Mouse (Mus musculus) midbrain, postnatal 0 days (tissue): ENCODE data around the gene Lrrc3b. TPM values are rescaled to one million over a fixed set of nuclear protein-coding genes. Genes with fewer than 3 reads are reported as not detected.

ENCODE experiments used
- ATAC-seq: fragments of 200-750 bp; cut with Nextera tagmentation; 2 replicates; pipeline ENCODE4 v1.8.0; 2017; ENCODE audit warnings: moderate number of reproducible peaks, mild to moderate bottlenecking, moderate TSS enrichment, moderate library complexity; ENCODE audit not compliant: low FRiP score
- DNase-seq: peaks from one replicate; pipeline ENCODE4 v3.0.0-alpha.2; 2015; ENCODE audit warnings: low spot score
- H3K27ac ChIP-seq: fragments of 300-500 bp; sonication (generic); 2 replicates; pipeline ENCODE4 v1.5.1; 2014; ENCODE audit warnings: low read depth, mild to moderate bottlenecking, low read length, mixed read lengths
- H3K27me3 ChIP-seq: fragments of 300-500 bp; sonication (generic); 2 replicates; pipeline ENCODE4 v1.6.1; 2014; ENCODE audit warnings: low read length, control low read depth, mixed read lengths; ENCODE audit not compliant: insufficient read depth
- H3K36me3 ChIP-seq: fragments of 300-500 bp; sonication (generic); 2 replicates; pipeline ENCODE4 v1.6.1; 2014; ENCODE audit warnings: low read length, control low read depth, mixed read lengths; ENCODE audit not compliant: insufficient read depth
- H3K4me1 ChIP-seq: fragments of 300-500 bp; sonication (generic); 2 replicates; pipeline ENCODE4 v1.6.1; 2014; ENCODE audit warnings: mild to moderate bottlenecking, control low read depth, antibody characterized with exemption, low read length, mixed read lengths; ENCODE audit not compliant: insufficient read depth
- H3K4me2 ChIP-seq: fragments of 300-500 bp; sonication (generic); 2 replicates; pipeline ENCODE4 v1.6.1; 2014; ENCODE audit warnings: low read depth, mild to moderate bottlenecking, low read length, mixed read lengths; ENCODE audit not compliant: poor library complexity, severe bottlenecking
- H3K4me3 ChIP-seq: fragments of 300-500 bp; sonication (generic); 2 replicates; pipeline ENCODE4 v1.5.1; 2014; ENCODE audit warnings: low read depth, mild to moderate bottlenecking, low read length, moderate library complexity
- H3K9ac ChIP-seq: fragments of 300-500 bp; sonication (generic); replicated peaks from 2 replicates; pipeline ENCODE4 v1.6.1; 2014; ENCODE audit warnings: mild to moderate bottlenecking, low read length, moderate library complexity, mixed read lengths; ENCODE audit not compliant: poor library complexity, severe bottlenecking
- H3K9me3 ChIP-seq: fragments of 300-500 bp; sonication (generic); 2 replicates; pipeline ENCODE4 v1.6.1; 2016; ENCODE audit warnings: low read length, control low read depth
- CTCF ChIP-seq: IDR thresholded peaks from 2 replicates; pipeline ENCODE4 v1.5.1; 2016; ENCODE audit warnings: antibody characterized with exemption, mild to moderate bottlenecking
- WGBS: fragments of 180-500 bp; shearing (Covaris S2); extraction: QIAGEN DNeasy Blood & Tissue Kit; methylation state at CpG from one replicate; pipeline ENCODE4 v1.1.7; 2014; 5-methylcytosine and 5-hydroxymethylcytosine counted together
- polyA plus RNA-seq: library from polyadenylated mRNA; unstranded; fragments of >200 nt; fragmentation: Nextera tagmentation; extraction: Ambion mirVana; gene quantifications from 2 replicates; pipeline ENCODE4 v1.2.1, GENCODE M21; 2015
- total RNA-seq: library from RNA; depleted of rRNA; stranded (reverse); fragments of >200 nt; gene quantifications from 2 replicates; pipeline ENCODE4 v1.2.3, GENCODE M21; 2014

Gene Lrrc3b
- total and polyA plus RNA-seq, 2 experiments from 2014 or later: 36.7 to 47.8 TPM

GRCm38 (mm10) chr14:15330155-15330554, 108.6 kb downstream of the Lrrc3b start:
- no peak for DNase-seq
- H3K36me3 ChIP-seq: no peaks in the 10 kb centered on the region
- H3K4me2 ChIP-seq: no peak overlapping the region
- no peak overlapping the region for H3K4me3 ChIP-seq
- no peak for TF ChIP-seq CTCF
- H3K27me3 ChIP-seq: no peaks in the 10 kb centered on the region
- H3K9ac ChIP-seq: no peak overlapping the region
- H3K4me1 ChIP-seq: no peaks in the 10 kb centered on the region
- no peak for ATAC-seq
- H3K27ac ChIP-seq: no peak overlapping the region
- H3K9me3 ChIP-seq: no peaks in the 10 kb centered on the region
- 85% methylated on average over 1 of the region's 1 CpGs for WGBS

DNA sequence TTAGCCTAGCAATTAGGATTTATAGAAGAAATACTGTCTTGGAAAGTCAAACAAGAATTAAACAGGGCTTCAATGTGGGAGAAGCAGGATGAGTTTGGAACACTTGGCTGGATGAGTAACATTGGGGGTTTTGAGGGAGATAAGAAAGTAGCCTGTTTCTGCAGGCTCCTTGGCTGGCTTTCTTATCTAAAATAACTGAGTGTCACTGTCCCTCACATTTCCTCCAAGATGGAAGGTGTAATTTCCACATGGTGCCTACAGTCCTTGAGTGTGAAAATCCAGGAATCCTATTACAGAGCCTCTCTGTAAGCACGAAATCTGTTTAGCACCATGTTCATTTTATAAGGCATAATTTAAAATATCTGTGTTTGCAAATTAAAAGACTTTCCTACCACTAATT, 112.9 kb downstream of the Lrrc3b start:
- no peak overlapping the region for H3K4me2 ChIP-seq
- DNase-seq (no peak), ATAC-seq (no peak)
- H3K27me3 ChIP-seq: no peaks in the 10 kb centered on the region
- H3K9ac ChIP-seq: no peak overlapping the region
- H3K9me3 ChIP-seq: no peaks in the 10 kb centered on the region
- TF ChIP-seq CTCF: no peak
- no peak overlapping the region for H3K4me3 ChIP-seq
- 70% methylated on average over 1 of the region's 1 CpGs for WGBS
- H3K4me1 ChIP-seq: no peaks in the 10 kb centered on the region
- no peaks in the 10 kb centered on the region for H3K36me3 ChIP-seq
- no peak overlapping the region for H3K27ac ChIP-seq

DNA sequence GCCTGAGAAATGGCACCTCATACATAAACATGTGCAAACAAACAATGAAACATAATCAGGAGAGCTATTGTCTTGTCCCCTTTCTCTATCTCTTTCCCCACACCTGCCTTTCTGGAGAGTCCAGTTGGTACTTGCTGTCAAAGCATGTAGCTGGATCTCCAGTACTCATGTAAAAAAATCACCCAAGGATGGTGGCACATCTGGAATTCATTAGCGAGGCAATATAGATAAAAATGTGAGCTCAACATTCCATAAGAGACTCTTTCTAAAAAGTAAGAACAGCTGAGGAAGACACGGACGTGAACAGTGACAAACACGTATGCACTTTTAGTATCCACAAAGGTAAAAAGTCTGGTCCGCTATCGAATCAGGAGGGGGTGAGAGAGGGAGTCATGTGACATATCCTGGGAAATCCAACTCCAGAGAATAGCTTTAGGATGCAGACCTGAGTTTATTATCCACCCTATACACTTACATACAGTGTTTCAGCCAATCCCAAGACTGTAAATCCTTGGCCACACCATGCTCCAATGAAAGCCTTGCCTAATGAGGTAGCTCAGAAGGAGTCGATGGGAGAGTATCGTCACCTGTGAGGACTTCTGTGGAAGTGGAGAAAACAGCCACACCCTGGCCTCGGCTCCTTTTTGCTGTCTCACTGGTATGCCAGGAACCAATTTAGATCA, 116.2 kb downstream of the Lrrc3b start:
- H3K36me3 ChIP-seq: no peaks in the 10 kb centered on the region
- H3K9me3 ChIP-seq: no peaks in the 10 kb centered on the region
- H3K4me3 ChIP-seq: no peak overlapping the region
- no peak overlapping the region for H3K9ac ChIP-seq
- no peak for ATAC-seq
- no peak for DNase-seq
- H3K4me2 ChIP-seq: no peak overlapping the region
- no peak overlapping the region for H3K27ac ChIP-seq
- no peak for TF ChIP-seq CTCF
- H3K4me1 ChIP-seq: no peaks in the 10 kb centered on the region
- 91% methylated on average over 9 of the region's 9 CpGs for WGBS
- H3K27me3 ChIP-seq: no peaks in the 10 kb centered on the region

GRCm38 (mm10) chr14:15319399-15319915, 119.3 kb downstream of the Lrrc3b start:
- ATAC-seq: no peak
- Histone ChIP-seq H3K27me3 (no peaks in the 10 kb centered on the region), H3K9ac (no peak overlapping the region), H3K4me2 (no peak overlapping the region), H3K9me3 (no peaks in the 10 kb centered on the region), H3K4me1 (no peaks in the 10 kb centered on the region), H3K36me3 (no peaks in the 10 kb centered on the region), H3K4me3 (no peak overlapping the region), H3K27ac (no peak overlapping the region)
- no peak for DNase-seq
- no peak for TF ChIP-seq CTCF

GRCm38 (mm10) chr14:15308576-15308975, 130.2 kb downstream of the Lrrc3b start:
- Histone ChIP-seq H3K9ac (no peak overlapping the region), H3K4me1 (no peaks in the 10 kb centered on the region), H3K4me3 (no peak overlapping the region), H3K4me2 (no peak overlapping the region), H3K27me3 (no peaks in the 10 kb centered on the region), H3K36me3 (no peaks in the 10 kb centered on the region), H3K27ac (no peak overlapping the region), H3K9me3 (no peaks in the 10 kb centered on the region)
- 84% methylated on average over 2 of the region's 2 CpGs for WGBS
- TF ChIP-seq CTCF: no peak
- DNase-seq: no peak
- no peak for ATAC-seq
